Mouse (Mus musculus) E14TG2a.4 (cell line): Measurements from ENCODE around the gene Rpp21.

Experiments
- CTCF ChIP-seq: conservative IDR thresholded peaks from 2 replicates; pipeline ENCODE4 v1.5.1; 2014; ENCODE audit warnings: low read length
- NANOG ChIP-seq: IDR thresholded peaks from 2 replicates; pipeline ENCODE4 v1.6.1; 2014; ENCODE audit warnings: borderline replicate concordance, low read length, mixed read lengths
- POU5F1 ChIP-seq: IDR thresholded peaks from 2 replicates; pipeline ENCODE4 v1.6.1; 2014; ENCODE audit warnings: low read length, borderline replicate concordance

- TF ChIP-seq CTCF (no peak), NANOG (no peak), POU5F1 (no peak)
These were observed 6.5 kb upstream of the Rpp21 start for GRCm38 (mm10) chr17:36264273-36264925.
